Mouse (Mus musculus) lung, embryonic 14.5 days (tissue): ENCODE results near the gene Lrrc28. TPM values are rescaled to one million over a fixed set of nuclear protein-coding genes. Genes with fewer than 3 reads are reported as not detected.

Source experiments
- ATAC-seq: fragments of 200-750 bp; cut with Nextera tagmentation; 2 replicates; pipeline ENCODE4 v1.8.0; 2017; ENCODE audit warnings: mild to moderate bottlenecking, moderate TSS enrichment, moderate library complexity; ENCODE audit not compliant: insufficient read depth
- DNase-seq: peaks from one replicate; pipeline ENCODE4 v3.0.0-alpha.2; 2015
- H3K27ac ChIP-seq: fragments of 300-500 bp; sonication (generic); 2 replicates; pipeline ENCODE4 v1.5.1; 2014; ENCODE audit warnings: low read depth, mild to moderate bottlenecking, moderate library complexity
- H3K27me3 ChIP-seq: fragments of 300-500 bp; sonication (generic); 2 replicates; pipeline ENCODE4 v1.6.1; 2014; ENCODE audit warnings: low read length, control low read depth; ENCODE audit not compliant: insufficient read depth
- H3K36me3 ChIP-seq: fragments of 300-500 bp; sonication (generic); 2 replicates; pipeline ENCODE4 v1.6.1; 2014; ENCODE audit warnings: control low read depth; ENCODE audit not compliant: insufficient read depth
- H3K4me1 ChIP-seq: fragments of 300-500 bp; sonication (generic); 2 replicates; pipeline ENCODE4 v1.6.1; 2014; ENCODE audit warnings: antibody characterized with exemption, control low read depth; ENCODE audit not compliant: insufficient read depth
- H3K4me2 ChIP-seq: fragments of 300-500 bp; sonication (generic); 2 replicates; pipeline ENCODE4 v1.6.1; 2014; ENCODE audit warnings: mild to moderate bottlenecking
- H3K4me3 ChIP-seq: fragments of 300-500 bp; sonication (generic); 2 replicates; pipeline ENCODE4 v1.5.1; 2014; ENCODE audit warnings: low read depth, low read length
- H3K9ac ChIP-seq: fragments of 300-500 bp; sonication (generic); 2 replicates; pipeline ENCODE4 v1.6.1; 2014
- H3K9me3 ChIP-seq: fragments of 300-500 bp; sonication (generic); 2 replicates; pipeline ENCODE4 v1.6.1; 2016; ENCODE audit warnings: low read depth, low read length, control low read depth
- CTCF ChIP-seq: IDR thresholded peaks from 2 replicates; pipeline ENCODE4 v1.5.1; 2016; ENCODE audit warnings: antibody characterized with exemption, low read depth
- WGBS: fragments of 180-500 bp; shearing (Covaris S2); extraction: QIAGEN DNeasy Blood & Tissue Kit; methylation state at CpG from one replicate; pipeline ENCODE4 v1.1.7; 2014; 5-methylcytosine and 5-hydroxymethylcytosine counted together
- polyA plus RNA-seq: library from polyadenylated mRNA; unstranded; fragments of >200 nt; fragmentation: Nextera tagmentation; extraction: Ambion mirVana; gene quantifications from 2 replicates; pipeline ENCODE4 v1.2.1, GENCODE M21; 2014

Gene Lrrc28
- polyA plus RNA-seq, 1 experiment from 2014 or later, result 16.6 TPM

DNA sequence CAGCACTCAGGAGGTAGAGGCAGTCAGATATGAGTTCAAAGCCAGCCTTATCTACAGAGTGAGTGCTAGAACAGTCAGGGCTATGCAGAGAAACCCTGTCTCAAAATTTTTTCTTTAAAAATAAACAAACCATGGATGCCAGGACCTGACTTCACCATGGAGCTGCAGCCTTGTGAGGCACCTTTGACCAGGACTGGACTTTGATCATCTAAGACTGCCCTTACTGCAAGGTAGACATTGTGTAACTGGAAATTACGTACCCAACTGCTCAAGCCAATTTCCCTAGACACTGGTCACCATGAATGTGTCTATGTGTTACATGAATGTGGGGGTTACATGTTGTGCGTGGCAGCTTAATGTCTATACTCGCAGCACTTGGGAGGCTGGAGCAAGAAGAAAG is 10.9 kb downstream of the Lrrc28 start:
- Histone ChIP-seq H3K9me3 (no peaks in the 10 kb centered on the region), H3K4me3 (no peak overlapping the region), H3K4me1 (no peaks in the 10 kb centered on the region), H3K27ac (no peak overlapping the region), H3K36me3 (no peaks in the 10 kb centered on the region), H3K27me3 (no peaks in the 10 kb centered on the region), H3K9ac (no peak overlapping the region), H3K4me2 (no peak overlapping the region)
- no peak for ATAC-seq
- TF ChIP-seq CTCF, result no peak
- 78% methylated on average over 3 of the region's 3 CpGs for WGBS
- DNase-seq, result no peak

- 79% methylated on average over 5 of the region's 5 CpGs for WGBS
- H3K4me3 ChIP-seq, result no peak overlapping the region
- no peak overlapping the region for H3K27ac ChIP-seq
- no peaks in the 10 kb centered on the region for H3K9me3 ChIP-seq
- ATAC-seq, result no peak
- no peaks in the 10 kb centered on the region for H3K27me3 ChIP-seq
- H3K4me1 ChIP-seq, result no peaks in the 10 kb centered on the region
- no peak overlapping the region for H3K4me2 ChIP-seq
- DNase-seq, result no peak
- TF ChIP-seq CTCF, result peak; percentile 57
- H3K9ac ChIP-seq, result no peak overlapping the region
- H3K36me3 ChIP-seq, result no peaks in the 10 kb centered on the region
These were observed 12.7 kb downstream of the Lrrc28 start for GRCm38 (mm10) chr7:67632380-67632779.

DNA sequence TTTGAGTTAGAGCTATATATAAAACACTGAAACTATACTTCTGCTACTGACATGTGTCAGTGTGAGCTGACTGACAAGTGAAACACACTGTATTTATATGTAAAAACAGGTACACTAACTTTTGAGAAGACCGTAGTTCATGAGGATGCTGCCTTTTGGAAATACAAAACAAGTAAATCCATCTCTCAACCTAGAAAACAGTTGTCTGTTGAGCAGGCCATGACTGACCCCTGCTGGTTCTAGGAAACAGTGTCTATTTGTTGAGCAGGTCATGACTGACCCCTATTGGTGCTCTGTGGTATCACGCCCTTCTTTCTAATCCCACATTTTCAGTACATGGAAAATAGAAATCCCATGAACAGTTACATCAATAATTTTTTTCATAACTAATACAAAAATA is 14.3 kb downstream of the Lrrc28 start:
- TF ChIP-seq CTCF, result peak; percentile 100
- Histone ChIP-seq H3K4me3 (no peak overlapping the region), H3K9ac (no peak overlapping the region), H3K27me3 (no peaks in the 10 kb centered on the region), H3K4me1 (no peaks in the 10 kb centered on the region), H3K9me3 (no peaks in the 10 kb centered on the region), H3K36me3 (no peaks in the 10 kb centered on the region), H3K27ac (no peak overlapping the region), H3K4me2 (no peak overlapping the region)
- WGBS, result 14% methylated on average over 2 of the region's 2 CpGs
- ATAC-seq (peak; percentile 56; the same call in 1 of the 2 replicates), DNase-seq (peak; percentile 95)

- Histone ChIP-seq H3K27me3 (no peaks in the 10 kb centered on the region), H3K27ac (no peak overlapping the region), H3K4me3 (no peak overlapping the region), H3K4me1 (no peaks in the 10 kb centered on the region), H3K4me2 (no peak overlapping the region), H3K36me3 (no peaks in the 10 kb centered on the region), H3K9me3 (no peaks in the 10 kb centered on the region), H3K9ac (no peak overlapping the region)
- 44% methylated on average over 5 of the region's 5 CpGs for WGBS
- ATAC-seq, result no peak
- TF ChIP-seq CTCF, result 0 out of 2 replicates have a peak, but pooled peaks have one; percentile 20
- DNase-seq, result no peak
These were observed 15.4 kb downstream of the Lrrc28 start for GRCm38 (mm10) chr7:67629681-67630080.

GRCm38 (mm10) chr7:67626671-67627070 is 18.4 kb downstream of the Lrrc28 start:
- no peak for TF ChIP-seq CTCF
- no peaks in the 10 kb centered on the region for H3K9me3 ChIP-seq
- DNase-seq, result no peak

DNA sequence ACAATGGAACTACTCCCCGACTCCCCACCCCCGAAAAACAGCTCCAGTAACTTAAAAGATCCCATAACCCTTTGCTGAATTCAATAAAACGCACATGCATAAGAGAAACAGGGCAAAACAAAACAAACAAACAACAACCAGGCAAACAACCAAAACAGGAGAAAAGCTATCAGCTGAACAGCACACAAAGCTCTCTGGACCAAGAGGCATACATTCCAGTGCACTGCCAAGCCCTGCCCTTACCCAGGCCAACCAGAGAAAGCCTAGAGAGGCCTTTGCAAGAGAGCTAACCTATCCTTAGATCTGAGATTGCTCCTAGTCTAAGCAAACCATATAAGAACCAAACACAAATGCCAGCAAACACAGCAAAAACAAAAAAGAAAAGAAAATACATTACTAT is 22.9 kb downstream of the Lrrc28 start:
- 72% methylated on average over 3 of the region's 3 CpGs for WGBS
- ATAC-seq, result no peak
- H3K9ac ChIP-seq, result no peak overlapping the region
- H3K4me3 ChIP-seq, result no peak overlapping the region
- H3K4me1 ChIP-seq, result no peaks in the 10 kb centered on the region
- no peaks in the 10 kb centered on the region for H3K9me3 ChIP-seq
- DNase-seq, result no peak
- H3K27ac ChIP-seq, result no peak overlapping the region
- no peak for TF ChIP-seq CTCF
- H3K4me2 ChIP-seq, result no peak overlapping the region
- H3K27me3 ChIP-seq, result no peaks in the 10 kb centered on the region
- no peaks in the 10 kb centered on the region for H3K36me3 ChIP-seq

More at GRCm38 (mm10) chr7:67626671-67627070, 18.4 kb downstream of the Lrrc28 start:
- no peak for ATAC-seq
- H3K4me2 ChIP-seq, result no peak overlapping the region
- no peak overlapping the region for H3K27ac ChIP-seq
- H3K4me1 ChIP-seq, result no peaks in the 10 kb centered on the region
- H3K27me3 ChIP-seq, result no peaks in the 10 kb centered on the region
- WGBS, result 85% methylated on average over 5 of the region's 5 CpGs
- H3K9ac ChIP-seq, result no peak overlapping the region
- no peak overlapping the region for H3K4me3 ChIP-seq
- no peaks in the 10 kb centered on the region for H3K36me3 ChIP-seq

GRCm38 (mm10) chr7:67619836-67620235 is 25.2 kb downstream of the Lrrc28 start:
- peak; percentile 44 for DNase-seq
- Histone ChIP-seq H3K9me3 (no peaks in the 10 kb centered on the region), H3K4me2 (no peak overlapping the region)

GRCm38 (mm10) chr7:67618316-67618715 is 26.8 kb downstream of the Lrrc28 start:
- no peak overlapping the region for H3K9ac ChIP-seq
- no peaks in the 10 kb centered on the region for H3K4me1 ChIP-seq
- H3K4me2 ChIP-seq, result no peak overlapping the region
- H3K27ac ChIP-seq, result no peak overlapping the region
- H3K36me3 ChIP-seq, result no peaks in the 10 kb centered on the region
- WGBS, result 83% methylated on average over 3 of the region's 3 CpGs
- no peak for ATAC-seq
- no peaks in the 10 kb centered on the region for H3K27me3 ChIP-seq
- TF ChIP-seq CTCF, result no peak
- no peak overlapping the region for H3K4me3 ChIP-seq
- no peak for DNase-seq
- no peaks in the 10 kb centered on the region for H3K9me3 ChIP-seq

More at GRCm38 (mm10) chr7:67619836-67620235, 25.2 kb downstream of the Lrrc28 start:
- 72% methylated on average over 4 of the region's 4 CpGs for WGBS
- Histone ChIP-seq H3K4me1 (no peaks in the 10 kb centered on the region), H3K4me3 (no peak overlapping the region), H3K9ac (no peak overlapping the region), H3K27me3 (no peaks in the 10 kb centered on the region), H3K36me3 (no peaks in the 10 kb centered on the region), H3K27ac (no peak overlapping the region)
- TF ChIP-seq CTCF, result peak; percentile 35
- no peak for ATAC-seq
